Mouse (Mus musculus) cerebellum, postnatal 4 days (tissue): ENCODE data around the gene Rpl37.

Experiments used
- DNase-seq, 2 experiments: peaks; one replicate each; pipeline ENCODE4 v3.0.0; 2022; ENCODE audit warnings: low spot score in 2 of 2, mixed read lengths in 1 of 2

The Rpl37 gene

GRCm38 (mm10) chr15:5154621-5155020 lies 38.2 kb downstream of the Rpl37 start:
- no peak for DNase-seq

DNA sequence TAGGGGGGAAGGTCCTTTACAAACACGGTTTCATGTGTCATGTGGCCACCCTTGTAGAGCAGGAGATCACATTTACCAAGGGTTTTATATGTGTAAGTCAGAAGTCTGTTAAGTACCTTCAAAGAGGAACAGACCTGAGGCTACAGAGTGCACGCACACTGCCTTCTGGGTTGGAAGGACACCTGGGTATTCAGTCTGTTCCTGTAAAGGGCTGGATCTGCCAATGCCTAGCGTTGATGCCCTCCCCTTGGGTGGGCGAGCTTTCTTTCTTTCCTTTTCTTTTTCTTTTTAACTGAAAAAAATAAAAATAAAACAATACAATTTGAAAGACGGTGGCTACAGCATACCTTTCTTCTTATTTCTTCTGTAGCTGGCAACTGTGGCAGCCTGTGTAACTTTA lies 38.6 kb downstream of the Rpl37 start:
- DNase-seq, result no peak

DNA sequence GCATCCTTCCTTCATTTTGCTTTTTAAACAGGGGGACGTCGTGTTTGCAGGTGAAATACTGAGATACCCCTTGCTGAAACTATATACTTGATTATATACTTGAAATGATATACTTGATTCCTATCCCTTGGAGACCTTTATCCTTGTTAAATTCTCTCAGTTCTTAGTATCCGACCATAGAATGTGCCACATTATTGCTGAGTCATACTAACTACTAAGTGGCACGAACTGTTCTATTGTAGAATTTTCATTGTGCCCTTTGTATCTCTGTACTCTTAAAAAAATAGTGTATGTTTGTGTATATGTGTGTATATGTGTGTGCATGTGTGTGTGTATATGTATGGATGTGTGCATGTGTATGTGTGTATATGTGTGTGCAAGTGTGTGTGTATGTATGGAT lies 39.9 kb downstream of the Rpl37 start:
- no peak for DNase-seq

DNA sequence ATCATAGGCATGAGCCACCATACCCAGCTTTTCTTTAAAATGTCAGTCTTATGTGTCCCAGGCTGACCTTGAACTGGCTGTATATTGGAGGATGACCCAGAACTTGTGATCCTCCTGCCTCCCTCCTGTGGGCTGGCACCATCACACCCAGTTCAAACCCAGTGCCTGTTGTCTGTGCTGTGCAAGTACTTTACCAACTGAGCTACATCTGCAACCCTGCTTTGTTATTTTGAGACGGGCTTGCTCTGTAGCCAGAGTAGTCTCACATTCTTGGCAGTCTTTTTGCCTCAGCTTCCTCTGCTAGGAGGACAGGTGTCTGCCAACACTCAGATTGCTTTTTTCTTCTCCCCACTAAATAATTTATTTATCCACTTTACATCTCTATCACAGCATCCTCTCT lies 40.9 kb downstream of the Rpl37 start:
- DNase-seq, result no peak

- no peak for DNase-seq
Observed at GRCm38 (mm10) chr15:5158827-5159226, 42.4 kb downstream of the Rpl37 start.

GRCm38 (mm10) chr15:5165121-5165773 lies 48.8 kb downstream of the Rpl37 start:
- DNase-seq, result no peak
